Mouse (Mus musculus): ENCODE results near the gene Nxf2. TPM values are rescaled to one million over a fixed set of nuclear protein-coding genes. Genes with fewer than 3 reads are reported as not detected.
"Not testable (repeated sequence)": the region's sequence is repeated elsewhere in the genome, so short reads cannot be mapped to it uniquely, and the experiment has no call there.

Nxf2 gene
- total RNA-seq (2021) = under 1 TPM in 1 of 2 experiments, not detected in 1; 0.20 TPM
- long read RNA-seq, experiment 1 = 0 reads
- long read RNA-seq, experiment 2, partial matches to known transcripts = 0 of 1 reads
- long read RNA-seq, experiment 2, other reads (novel, unspliced or antisense) = 1 of 1 reads

GRCm38 (mm10) chrX:134964546-134964945, at the start of gene Nxf2:
TSS of gene Nxf2 (minus strand) at chrX:134964754.
- no peak within 1 kb of the TSS for H3K27ac ChIP-seq
- peak within 1 kb of the TSS; percentile 47 for H3K4me3 ChIP-seq
- no peak for DNase-seq (ENCODE audit: low spot score in 2 of 2)
- TF ChIP-seq CTCF (conservative IDR thresholded peaks at IDR 0.05) = no peak

DNA sequence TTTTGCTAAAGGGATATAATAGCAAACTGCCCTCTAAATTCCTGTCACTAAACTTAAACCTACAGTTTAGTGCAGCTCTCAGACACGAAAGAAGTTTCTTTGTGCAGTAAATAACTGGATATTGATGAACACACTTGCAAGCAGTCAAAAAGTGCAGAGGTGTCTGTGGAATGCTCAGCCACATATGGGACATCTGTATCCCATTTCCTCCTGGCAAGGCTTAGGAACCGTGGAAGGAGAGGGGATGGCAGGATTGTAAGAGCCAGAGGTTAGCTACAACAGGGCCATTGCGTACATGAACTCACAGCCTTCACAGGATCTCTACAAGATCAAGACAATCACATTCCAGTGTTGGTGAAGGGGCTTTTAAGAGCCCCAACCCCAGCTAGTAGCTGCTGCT, 46.8 kb upstream of the Nxf2 start:
- no peak for TF ChIP-seq CTCF (conservative IDR thresholded peaks at IDR 0.05)
- H3K4me3 ChIP-seq = no peak overlapping the region
- no peak for DNase-seq (ENCODE audit: low spot score in 2 of 2)
- H3K27ac ChIP-seq = no peak overlapping the region

GRCm38 (mm10) chrX:135009471-135009815, 44.9 kb upstream of the Nxf2 start:
- Histone ChIP-seq H3K4me3 (peak overlapping the region; percentile 67), H3K27ac (peak overlapping the region; percentile 98)
- no peak for TF ChIP-seq CTCF (conservative IDR thresholded peaks at IDR 0.05)
- DNase-seq (ENCODE audit: low spot score in 2 of 2) = no peak

GRCm38 (mm10) chrX:135008720-135009470, 44.3 kb upstream of the Nxf2 start, which contains the start of gene Zmat1:
TSS of gene Zmat1 (minus strand) at chrX:135009209.
- peak within 1 kb of the TSS; percentile 98 for H3K27ac ChIP-seq
- peak; percentile 77 to 93 for DNase-seq (ENCODE audit: low spot score in 2 of 2)
- TF ChIP-seq CTCF (conservative IDR thresholded peaks at IDR 0.05) = no peak
- H3K4me3 ChIP-seq = peak within 1 kb of the TSS; percentile 67

DNA sequence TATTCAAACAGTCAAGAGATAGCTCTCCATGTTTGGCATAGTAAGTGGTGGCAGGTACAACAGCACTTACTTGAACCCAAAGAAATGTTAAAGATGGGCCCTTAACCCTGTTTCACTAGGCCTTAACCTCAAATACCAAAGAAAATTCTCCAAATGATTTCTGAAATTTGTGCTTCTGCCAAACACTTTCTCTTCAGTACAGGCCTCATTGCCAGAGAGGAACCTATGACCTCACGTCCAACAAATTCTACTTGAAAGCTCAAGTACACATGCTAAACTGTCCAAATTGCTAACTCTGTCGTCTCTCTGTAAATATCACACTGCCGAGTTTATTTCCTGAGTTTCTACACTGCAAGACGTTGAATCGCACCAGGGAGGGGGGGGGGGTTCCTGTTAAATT, 43.5 kb upstream of the Nxf2 start:
- TF ChIP-seq CTCF (conservative IDR thresholded peaks at IDR 0.05) = no peak
- H3K27ac ChIP-seq = peak overlapping the region; percentile 59; the same call in 1 of the 2 replicates
- DNase-seq (ENCODE audit: low spot score in 2 of 2) = no peak
- peak overlapping the region; percentile 42 for H3K4me3 ChIP-seq

DNA sequence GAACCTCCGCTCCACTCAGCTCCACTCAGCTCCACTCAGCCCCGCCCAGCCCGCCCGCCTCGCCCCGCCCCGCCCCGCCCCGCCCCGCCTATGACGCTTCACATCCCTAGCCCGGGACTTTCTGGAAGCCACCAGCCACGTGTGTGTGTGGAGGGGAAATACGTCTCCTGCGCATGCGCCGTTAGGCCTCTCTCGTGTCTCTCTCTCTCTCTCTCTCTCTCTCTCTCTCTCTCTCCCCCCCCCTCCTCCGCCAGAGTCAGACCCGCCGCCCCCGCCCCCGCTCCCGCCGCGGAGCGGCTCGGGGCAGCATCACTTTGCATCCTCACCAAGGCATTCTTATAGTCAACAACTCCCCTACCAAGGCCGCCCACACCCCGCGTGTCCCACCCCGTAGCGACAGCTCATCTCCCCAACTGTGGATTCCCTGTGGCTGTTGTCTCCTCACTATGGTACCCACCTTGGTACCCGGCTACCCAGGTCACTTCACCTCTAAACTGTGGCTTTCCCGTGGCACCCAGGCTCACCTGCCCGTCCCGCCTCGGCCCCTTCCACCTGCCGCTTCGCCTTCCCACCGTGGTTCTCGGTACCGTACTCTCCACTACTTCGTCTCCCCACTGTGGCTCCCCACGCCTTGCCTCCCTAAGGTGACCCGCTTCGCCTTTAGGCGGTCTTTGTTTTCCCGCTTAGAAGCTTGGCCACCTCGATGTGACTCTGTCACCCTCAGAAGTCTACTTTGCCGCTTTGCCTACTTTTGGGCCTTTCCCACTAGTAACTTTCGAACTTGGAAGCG, 1.1 kb downstream of the Nxf2 start:
- TF ChIP-seq CTCF (conservative IDR thresholded peaks at IDR 0.05) = no peak
- H3K4me3 ChIP-seq = peak overlapping the region; percentile 47
- H3K27ac ChIP-seq = no peak overlapping the region
- DNase-seq (ENCODE audit: low spot score in 2 of 2) = peak; percentile 24 to 36

DNA sequence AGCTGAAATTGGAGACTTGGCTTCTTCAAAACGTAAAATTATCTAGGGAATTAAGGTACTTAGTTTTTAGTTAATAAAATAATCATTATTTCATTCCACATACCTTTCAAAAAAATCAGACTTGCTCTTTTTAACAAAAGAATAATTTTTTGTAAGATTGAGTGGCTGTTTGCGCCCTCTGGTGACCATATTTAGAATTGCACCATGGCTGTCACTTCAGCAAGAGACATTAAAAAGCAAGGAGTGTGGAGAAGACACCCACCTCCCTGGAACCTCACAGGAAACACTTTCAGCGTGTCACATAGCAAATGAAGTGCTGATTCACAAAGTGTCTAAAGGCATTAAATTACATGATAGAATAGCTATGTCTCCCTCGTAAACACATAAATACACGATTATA, 34.2 kb downstream of the Nxf2 start:
- peak; percentile 88 for TF ChIP-seq CTCF (conservative IDR thresholded peaks at IDR 0.05)
- H3K27ac ChIP-seq = no peak overlapping the region
- no peak overlapping the region for H3K4me3 ChIP-seq
- peak in 1 of 2 experiments; percentile 53 for DNase-seq (ENCODE audit: low spot score in 2 of 2)

- Histone ChIP-seq H3K4me3 (no peak overlapping the region), H3K27ac (no peak overlapping the region)
- no peak for TF ChIP-seq CTCF (conservative IDR thresholded peaks at IDR 0.05)
- DNase-seq (ENCODE audit: low spot score in 2 of 2) = no peak
Observed at GRCm38 (mm10) chrX:134929927-134930326, 34.6 kb downstream of the Nxf2 start.

DNA sequence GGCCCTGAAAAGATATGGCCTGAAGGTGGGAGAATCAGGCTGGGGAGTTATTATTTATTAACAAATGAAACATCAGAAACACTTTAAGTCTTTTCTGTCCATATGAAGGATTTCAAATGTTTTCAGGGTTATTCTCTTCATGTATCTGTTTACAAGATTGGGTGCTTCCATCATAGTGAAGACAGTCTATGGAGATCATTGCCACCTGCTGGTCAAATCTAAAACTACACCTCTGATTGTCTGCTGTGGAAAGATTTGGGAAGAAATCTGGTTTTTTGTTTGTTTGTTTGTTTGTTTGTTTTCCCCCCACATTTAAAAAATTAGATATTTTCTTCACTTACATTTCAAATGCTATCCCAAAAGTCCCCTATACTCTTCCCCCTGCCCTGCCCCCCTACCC, 39.5 kb downstream of the Nxf2 start:
- Histone ChIP-seq H3K4me3 (no peak overlapping the region), H3K27ac (no peak overlapping the region)
- TF ChIP-seq CTCF (conservative IDR thresholded peaks at IDR 0.05) = peak; percentile 80
- DNase-seq (ENCODE audit: low spot score in 2 of 2) = peak; percentile 8 to 37

DNA sequence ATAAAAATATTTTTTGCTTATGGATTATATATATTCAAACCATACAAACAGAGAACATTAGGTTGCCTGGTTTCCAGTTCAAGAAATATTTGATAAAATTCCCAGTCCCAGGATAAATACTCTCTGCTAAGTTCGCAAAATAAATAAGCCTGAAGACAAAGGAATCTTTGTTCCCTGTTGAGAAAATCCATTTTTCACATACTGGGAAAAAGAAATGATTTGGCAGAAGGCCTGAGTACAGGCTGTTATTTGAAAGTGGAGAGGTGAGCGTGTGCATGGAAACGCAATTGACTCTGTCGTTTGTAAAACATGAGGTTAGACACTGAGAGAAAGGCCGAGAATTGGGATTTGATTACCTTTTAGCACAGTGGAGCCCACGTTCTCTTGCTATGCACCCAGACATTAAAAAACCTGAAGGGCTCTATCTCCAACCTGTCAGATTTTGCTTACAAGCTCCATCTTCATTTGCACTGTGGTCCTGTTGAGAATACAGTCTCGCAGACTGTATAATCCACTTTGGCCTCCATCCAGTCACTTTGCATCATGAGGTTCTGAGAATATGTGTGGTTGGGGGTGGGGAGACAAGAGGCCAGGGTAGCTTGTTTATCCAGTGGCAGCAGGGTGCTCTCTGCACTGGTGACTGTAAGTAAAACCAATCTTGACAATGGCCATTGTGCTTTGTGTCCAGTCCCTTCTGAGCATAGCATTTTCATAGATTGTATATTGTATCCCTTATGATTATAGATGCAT, 40.7 kb downstream of the Nxf2 start:
- TF ChIP-seq CTCF (conservative IDR thresholded peaks at IDR 0.05) = no peak
- H3K27ac ChIP-seq = no peak overlapping the region
- DNase-seq (ENCODE audit: low spot score in 2 of 2) = no peak
- H3K4me3 ChIP-seq = no peak overlapping the region

DNA sequence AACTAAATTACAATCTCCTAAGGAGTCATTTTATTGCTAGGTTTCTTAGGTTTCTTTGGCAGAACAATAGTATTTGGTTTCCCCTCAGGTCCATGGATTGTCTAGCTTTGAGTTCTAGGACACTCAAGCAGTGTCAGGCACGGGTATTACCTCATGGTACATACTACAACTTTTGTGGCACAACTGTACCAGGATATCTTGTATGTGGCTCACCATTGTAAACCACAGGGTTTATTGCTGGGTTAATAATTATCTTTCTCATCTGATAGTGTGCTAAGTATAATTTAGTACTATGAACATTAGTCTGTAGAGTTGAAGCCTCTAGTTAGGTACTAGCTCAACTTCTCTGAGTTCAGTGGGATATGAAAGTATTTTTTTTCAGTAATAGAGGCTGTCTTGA, 45.3 kb downstream of the Nxf2 start:
- Histone ChIP-seq H3K4me3 (no peak overlapping the region), H3K27ac (no peak overlapping the region)
- TF ChIP-seq CTCF (conservative IDR thresholded peaks at IDR 0.05) = no peak
- no peak for DNase-seq (ENCODE audit: low spot score in 2 of 2)

DNA sequence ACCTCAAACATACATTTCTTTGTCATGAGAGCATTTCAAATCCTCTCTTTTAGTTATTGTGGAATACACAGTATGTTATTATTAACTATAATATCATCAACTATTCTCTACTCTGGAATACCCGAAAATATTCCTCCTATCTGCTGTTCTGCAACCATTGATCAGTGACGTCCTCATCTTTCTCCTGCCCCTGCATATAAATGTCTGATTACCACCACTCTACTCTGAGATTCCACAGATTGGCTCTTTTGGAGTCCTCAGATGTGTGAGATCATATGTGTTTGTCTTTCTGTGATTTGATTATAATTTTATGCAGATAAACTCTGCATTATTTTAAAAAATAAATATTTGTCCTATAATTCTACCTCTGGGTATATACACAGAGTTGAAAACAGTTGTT, 48.8 kb downstream of the Nxf2 start:
- Histone ChIP-seq H3K27ac (no peak overlapping the region), H3K4me3 (no peak overlapping the region)
- no peak for DNase-seq (ENCODE audit: low spot score in 2 of 2)
- no peak for TF ChIP-seq CTCF (conservative IDR thresholded peaks at IDR 0.05)

DNA sequence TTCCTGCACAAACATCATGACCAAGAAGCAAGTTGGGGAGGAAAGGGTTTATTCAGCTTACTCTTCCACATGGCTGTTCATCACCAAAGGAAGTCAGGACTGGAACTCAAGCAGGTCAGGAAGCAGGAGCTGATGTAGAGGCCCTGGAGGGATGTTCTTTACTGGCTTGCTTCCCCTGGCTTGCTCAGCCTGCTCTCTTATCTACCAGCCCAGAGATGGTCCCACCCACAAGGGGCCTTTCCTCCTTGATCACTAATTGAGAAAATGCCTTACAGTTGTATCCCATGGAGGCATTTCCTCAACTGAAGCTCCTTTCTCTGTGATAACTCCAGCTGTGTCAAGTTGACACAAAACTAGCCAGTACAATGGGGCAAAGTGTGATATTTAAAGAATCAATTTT, 49.2 kb downstream of the Nxf2 start:
- not testable (repeated sequence) for H3K4me3 ChIP-seq; DNase-seq (ENCODE audit: low spot score in 2 of 2); H3K27ac ChIP-seq

Data from layer of hippocampus, adult 2 months (tissue).